Mouse (Mus musculus) gastrocnemius, postnatal 25 days (tissue): ENCODE data around the gene Rab3il1. TPM values are rescaled to one million over a fixed set of nuclear protein-coding genes. Genes with fewer than 3 reads are reported as not detected.

Source experiments
- DNase-seq: peaks from one replicate; pipeline ENCODE4 v3.0.0; 2022
- total RNA-seq, 2 experiments: library from RNA; stranded (reverse); gene quantifications; 1 replicate in 1 of 2; 2 replicates in 1 of 2; pipeline ENCODE4 v1.2.3; 2021

Rab3il1 gene
- total RNA-seq, 2 experiments from 2014 or later, result 6.0 to 6.5 TPM

DNA sequence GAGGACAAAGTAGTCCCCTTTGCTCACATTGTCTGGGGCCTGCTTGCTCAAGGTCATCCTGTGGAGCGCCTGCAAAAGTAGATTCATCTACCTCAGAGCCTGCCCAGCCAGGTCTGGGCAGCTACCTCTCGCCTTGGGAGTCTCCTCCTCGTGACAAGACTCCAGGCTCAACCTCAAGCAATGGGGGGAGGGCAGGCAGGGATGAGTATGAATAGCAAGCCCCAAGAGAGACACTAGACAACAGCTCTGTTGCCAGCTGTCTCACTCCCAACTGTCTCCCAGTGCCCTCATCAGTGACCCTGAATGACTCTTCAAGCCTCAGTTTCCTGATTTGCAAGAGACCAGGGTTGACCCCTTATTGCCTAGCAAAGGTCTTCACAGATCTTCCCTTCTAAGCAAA lies 11.9 kb downstream of the Rab3il1 start:
- DNase-seq, result peak; percentile 74

DNA sequence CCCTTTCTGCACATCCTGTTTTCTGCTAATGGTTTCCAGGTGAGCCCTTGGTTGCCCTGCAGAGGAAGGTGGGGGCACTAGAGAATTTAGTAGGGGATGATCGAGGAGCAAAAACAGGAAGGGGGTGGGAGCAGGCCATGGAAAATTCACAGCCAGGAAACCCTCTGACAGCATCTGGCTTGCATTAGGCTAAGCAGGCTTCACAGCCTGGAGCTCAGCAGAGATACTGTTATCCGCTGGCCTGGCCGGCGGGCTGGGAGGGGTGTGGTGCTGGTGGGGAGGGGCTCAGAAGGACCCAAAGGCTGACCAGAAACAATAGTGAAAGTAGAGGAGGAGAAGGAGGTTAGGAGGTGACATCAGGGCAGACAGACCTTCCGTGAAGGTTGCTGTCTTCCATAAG lies 12.4 kb downstream of the Rab3il1 start:
- DNase-seq, result peak; percentile 78

- DNase-seq, result no peak
These were observed 13.4 kb downstream of the Rab3il1 start for GRCm38 (mm10) chr19:10014824-10015223.

- DNase-seq, result no peak
These were observed 14.0 kb downstream of the Rab3il1 start for GRCm38 (mm10) chr19:10015442-10015841.

GRCm38 (mm10) chr19:10016151-10016550 lies 14.7 kb downstream of the Rab3il1 start:
- no peak for DNase-seq

DNA sequence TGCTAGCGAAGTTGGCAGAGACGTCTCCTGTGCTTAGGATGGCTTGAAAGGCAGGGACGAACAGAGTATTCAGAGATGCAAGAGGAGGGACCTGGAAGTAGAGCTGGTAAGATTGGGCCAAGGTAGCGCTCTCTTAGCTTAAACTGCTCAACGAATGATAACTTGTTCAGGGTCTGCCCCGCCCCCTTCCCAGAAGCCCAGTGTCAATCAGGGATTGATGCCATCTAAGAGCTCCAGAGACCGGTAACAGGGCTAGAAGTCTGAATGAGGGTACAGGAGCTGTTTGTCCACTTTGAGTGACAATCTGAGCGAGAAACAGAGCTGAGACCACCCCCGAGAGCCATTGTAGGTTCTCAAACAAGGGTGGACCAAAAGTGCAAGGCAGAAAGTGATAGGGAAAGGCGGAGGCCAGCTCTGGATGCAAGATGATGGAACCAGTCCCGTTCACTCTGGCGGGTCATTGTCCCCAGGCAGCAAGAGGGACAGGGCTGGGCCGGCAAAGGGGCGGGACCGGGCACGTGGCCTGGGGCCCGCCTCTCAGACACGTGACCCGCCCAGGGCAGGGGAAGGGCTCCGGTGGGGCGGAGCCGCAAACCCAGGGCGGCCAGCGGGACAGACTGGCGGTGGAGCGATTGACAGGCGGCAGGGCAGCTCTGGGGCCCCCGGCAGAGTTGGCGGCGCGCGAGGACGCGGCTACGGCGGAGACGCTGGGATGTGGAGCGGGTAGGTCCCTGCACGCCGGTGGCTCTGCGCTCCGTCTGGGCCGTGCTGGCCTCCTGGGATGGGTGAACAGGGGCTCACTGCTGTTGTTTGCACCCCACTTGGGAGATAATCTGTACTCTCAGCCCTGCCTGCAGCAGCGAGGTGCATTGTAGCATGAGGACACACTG lies 16.4 kb downstream of the Rab3il1 start:
- DNase-seq, result peak; percentile 96

GRCm38 (mm10) chr19:10018527-10018818 lies 17.0 kb downstream of the Rab3il1 start:
- no peak for DNase-seq

DNA sequence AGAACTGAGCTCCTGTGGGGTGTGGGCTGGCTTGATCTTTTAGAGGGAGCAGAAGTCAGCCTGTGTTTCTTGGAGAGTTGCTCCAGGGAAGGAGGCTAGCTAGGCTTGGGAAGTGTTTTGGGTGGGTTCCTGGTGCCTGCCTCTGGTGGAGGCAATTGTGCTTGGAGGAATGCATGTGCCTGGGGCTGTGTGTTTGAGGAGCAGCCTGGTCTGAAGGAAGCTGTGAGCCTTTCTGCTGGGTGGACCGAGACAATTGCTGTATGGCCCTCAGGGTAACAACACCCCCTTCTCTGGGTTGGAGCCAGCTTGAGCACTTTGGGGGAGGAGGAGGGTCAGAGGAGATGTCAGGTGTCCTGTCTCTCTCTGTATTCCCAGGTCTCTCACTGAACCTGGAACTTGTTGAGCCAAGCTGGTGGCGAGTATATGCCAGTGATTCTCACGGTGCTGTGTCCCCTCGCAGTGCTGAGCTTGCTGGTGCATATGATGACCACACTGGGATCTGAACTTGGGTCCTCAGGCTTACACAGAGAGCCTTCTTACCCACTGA lies 17.8 kb downstream of the Rab3il1 start:
- no peak for DNase-seq

- no peak for DNase-seq
These were observed 20.5 kb downstream of the Rab3il1 start for GRCm38 (mm10) chr19:10021981-10022380.

- DNase-seq, result no peak
These were observed 21.2 kb downstream of the Rab3il1 start for GRCm38 (mm10) chr19:10022414-10023303.

DNA sequence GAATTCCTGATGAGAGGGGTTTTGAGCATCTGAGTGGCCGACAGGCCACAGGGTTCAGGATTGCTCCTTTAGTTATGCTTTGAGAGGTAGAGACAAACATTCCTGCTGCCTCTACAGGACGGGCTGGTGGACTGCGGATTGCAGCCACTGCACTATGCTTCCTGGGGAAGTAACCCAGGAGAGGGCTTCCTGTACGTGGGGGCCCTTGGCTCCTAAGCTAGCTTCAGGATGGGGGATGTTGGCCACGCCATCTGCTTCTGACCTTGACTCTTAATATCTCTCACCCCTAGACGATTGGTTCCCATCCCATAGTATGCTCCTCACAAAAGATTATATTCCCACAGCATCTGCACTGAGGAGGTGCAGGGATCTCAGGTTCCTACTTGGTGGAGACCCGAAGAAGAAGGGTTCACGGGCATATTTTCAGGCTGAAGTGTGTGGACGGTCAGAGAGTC lies 21.9 kb downstream of the Rab3il1 start:
- DNase-seq, result no peak

GRCm38 (mm10) chr19:10025169-10025875 lies 23.9 kb downstream of the Rab3il1 start:
- peak; percentile 58 for DNase-seq

- no peak for DNase-seq
These were observed 28.3 kb downstream of the Rab3il1 start for GRCm38 (mm10) chr19:10029746-10030145.

GRCm38 (mm10) chr19:10033211-10033973 lies 31.9 kb downstream of the Rab3il1 start:
- no peak for DNase-seq

- no peak for DNase-seq
These were observed 32.9 kb downstream of the Rab3il1 start for GRCm38 (mm10) chr19:10034356-10034755.

- peak; percentile 59 for DNase-seq
These were observed 33.4 kb downstream of the Rab3il1 start for GRCm38 (mm10) chr19:10034785-10035447.

- no peak for DNase-seq
These were observed 36.1 kb downstream of the Rab3il1 start for GRCm38 (mm10) chr19:10037534-10037933.

GRCm38 (mm10) chr19:10038364-10038763 lies 36.9 kb downstream of the Rab3il1 start:
- no peak for DNase-seq

DNA sequence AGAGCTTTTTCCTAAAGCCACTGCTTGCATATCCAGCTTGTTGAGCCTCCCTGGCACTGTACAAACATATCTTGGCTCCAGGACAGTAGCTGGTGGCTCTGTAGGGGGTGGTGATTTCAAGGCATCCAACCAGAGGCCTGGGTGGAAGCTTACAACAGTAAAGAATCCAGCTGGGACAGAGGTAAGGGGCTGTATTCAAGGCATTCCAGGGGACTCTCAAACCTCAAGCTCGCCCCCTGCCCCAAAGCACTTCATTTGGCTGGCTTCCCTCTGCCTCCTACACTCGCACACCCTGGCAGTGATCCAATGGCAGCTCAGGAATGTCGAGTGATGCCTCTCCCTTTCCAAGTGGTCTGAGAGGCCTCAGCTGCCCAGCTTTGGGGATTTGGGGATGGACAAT lies 37.4 kb downstream of the Rab3il1 start:
- no peak for DNase-seq

- DNase-seq, result no peak
These were observed 38.1 kb downstream of the Rab3il1 start for GRCm38 (mm10) chr19:10039615-10040014.

DNA sequence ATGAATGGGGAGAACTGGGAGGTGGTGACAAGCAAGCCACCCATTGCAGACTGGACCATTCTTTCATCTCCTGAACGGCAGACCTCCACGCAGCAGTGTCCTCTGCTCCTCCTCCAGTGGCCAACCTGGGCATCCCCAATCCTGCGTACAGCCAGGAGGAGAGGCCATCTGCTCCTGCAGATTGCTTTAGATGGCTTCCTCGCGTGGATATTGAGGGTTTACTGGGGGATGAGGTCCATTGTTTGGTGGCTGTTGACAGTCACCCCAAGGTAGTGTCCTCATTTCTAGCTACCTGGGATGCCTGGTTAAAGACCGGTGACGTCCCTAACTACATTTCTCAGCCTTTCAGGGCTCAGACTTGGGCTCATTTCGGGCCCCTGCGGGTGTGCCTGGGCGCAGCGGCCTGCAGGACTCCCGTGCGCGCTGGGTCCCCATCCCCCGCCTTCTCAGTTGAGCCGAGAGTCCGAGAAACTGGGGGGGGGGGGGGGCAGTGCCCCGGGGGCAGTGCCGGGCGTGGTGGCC lies 39.5 kb downstream of the Rab3il1 start:
- no peak for DNase-seq
